Mouse (Mus musculus): ENCODE results near the gene Gm20852. TPM values are rescaled to one million over a fixed set of nuclear protein-coding genes. Genes with fewer than 3 reads are reported as not detected.

Gene Gm20852
- polyA plus RNA-seq (2015; fragmentation: Nextera tagmentation; extraction: Ambion mirVana): not detected in 2 replicates

DNA sequence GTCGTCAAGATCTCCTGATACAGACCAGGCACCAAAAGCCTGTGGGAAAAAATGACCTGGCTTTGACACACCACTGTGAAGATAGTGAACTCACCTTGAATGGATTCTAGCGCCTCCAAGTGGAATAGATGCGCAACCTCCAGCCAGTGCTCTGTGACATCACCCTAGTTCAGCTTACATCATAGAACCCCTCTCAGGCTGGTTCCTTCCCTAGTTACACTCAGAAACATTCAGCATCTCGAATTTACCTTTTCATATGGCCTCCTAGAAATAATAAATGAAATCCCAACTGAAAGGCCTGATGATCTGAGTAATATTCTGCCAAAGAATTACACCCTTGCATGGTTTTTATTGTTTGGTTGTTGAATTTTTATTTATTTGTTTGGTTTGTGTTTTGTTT lies at the start of gene Gm20852:
TSS of gene Gm20852 (minus strand) at position 101 of the 400 bp plus-strand sequence.

Data from skeletal muscle tissue, postnatal 0 days (tissue).